Mouse (Mus musculus): ENCODE measurements at regions not wholly inside any gene's neighbourhood (a gene's known extent, or its start where the extent isn't known, plus 50 kb on each side); places are given as distances from the start of the nearest gene placed in this dataset.

GRCm38 (mm10) chr7:113150789-113151188 lies 56.5 kb upstream of the Arntl start:
- ATAC-seq (replicated peaks; ENCODE audit: low FRiP score, low TSS enrichment, poor library complexity, severe bottlenecking) = no peak

GRCm38 (mm10) chr7:113151499-113151898 lies 55.8 kb upstream of the Arntl start:
- no peak for ATAC-seq (replicated peaks; ENCODE audit: low FRiP score, low TSS enrichment, poor library complexity, severe bottlenecking)

- no peak for ATAC-seq (replicated peaks; ENCODE audit: low FRiP score, low TSS enrichment, poor library complexity, severe bottlenecking)
These were observed 53.9 kb upstream of the Arntl start for GRCm38 (mm10) chr7:113153386-113153785.

- no peak for ATAC-seq (replicated peaks; ENCODE audit: low FRiP score, low TSS enrichment, poor library complexity, severe bottlenecking)
These were observed 53.2 kb upstream of the Arntl start for GRCm38 (mm10) chr7:113154066-113154465.

- ATAC-seq (replicated peaks; ENCODE audit: low FRiP score, low TSS enrichment, poor library complexity, severe bottlenecking) = no peak
These were observed 50.9 kb upstream of the Arntl start for GRCm38 (mm10) chr7:113156366-113156765.

- ATAC-seq (replicated peaks; ENCODE audit: low FRiP score, low TSS enrichment, poor library complexity, severe bottlenecking) = no peak
These were observed 50.2 kb upstream of the Arntl start for GRCm38 (mm10) chr7:113156861-113157747.
